Mouse (Mus musculus): Measurements from ENCODE around the gene Tmem161a. TPM values are rescaled to one million over a fixed set of nuclear protein-coding genes. Genes with fewer than 3 reads are reported as not detected.
A peak's percentile ranks its signal among the peaks of the same experiment; 100 is the strongest.

Gene Tmem161a
- polyA plus RNA-seq, 1 experiment from 2014 or later: 62.0 TPM

DNA sequence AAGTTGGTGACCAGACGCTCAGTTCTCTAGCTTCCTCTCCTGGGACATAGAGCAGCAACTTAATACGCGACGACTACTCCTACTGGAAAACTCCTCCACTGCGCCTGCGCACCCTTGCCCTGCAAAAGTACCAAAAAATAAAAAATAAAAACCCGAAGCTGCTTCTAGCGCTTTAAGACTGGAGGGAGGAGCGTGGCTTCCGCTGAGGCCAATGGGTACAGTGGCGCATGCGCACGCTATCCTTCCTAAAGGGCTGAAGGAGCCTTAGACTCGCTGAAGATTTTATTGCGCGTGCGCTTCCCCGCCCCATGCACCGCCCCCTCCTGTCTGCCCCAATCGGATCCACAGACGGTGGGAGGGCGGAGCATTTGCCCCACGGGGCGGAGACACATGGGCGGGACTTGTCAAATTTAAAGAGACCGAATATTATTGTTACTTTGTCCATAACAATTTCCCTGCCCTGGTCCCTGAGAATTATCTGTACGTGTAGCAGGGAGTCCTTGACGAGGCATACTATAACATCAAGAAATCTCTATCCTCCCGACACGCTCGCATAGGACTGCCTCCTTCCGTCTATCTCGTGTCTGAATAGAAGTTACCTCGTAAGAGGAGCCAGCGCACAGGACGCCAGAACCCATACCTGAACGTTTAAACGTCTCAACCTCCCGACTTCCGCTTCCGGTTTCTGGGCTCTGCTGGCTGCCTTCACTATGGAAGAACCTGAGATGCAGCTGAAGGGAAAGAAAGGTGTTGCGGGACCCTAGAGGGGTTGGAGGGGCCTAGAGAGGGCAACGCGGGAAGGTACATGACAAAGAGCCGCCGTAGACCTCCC lies 32.9 kb upstream of the Tmem161a start, which contains the start of the genes Rfxank, Borcs8 and Mef2b:
TSS of gene Rfxank (minus strand) at position 129 of the 832 bp plus-strand sequence.
TSS of gene Borcs8 (plus strand) at position 474 of the 832 bp plus-strand sequence.
TSS of gene Mef2b (plus strand) at position 686 of the 832 bp plus-strand sequence.
- peak within 1 kb of the TSS; percentile 85 for H3K27ac ChIP-seq
- H3K4me3 ChIP-seq: peak within 1 kb of the TSS; percentile 74
- peak within 1 kb of the TSS; percentile 79 for H3K4me2 ChIP-seq
- H3K9ac ChIP-seq: peak within 1 kb of the TSS; percentile 86
- H3K4me1 ChIP-seq: peaks cover 24% of the 10 kb centered on the region
- no peaks in the 10 kb centered on the region for H3K9me3 ChIP-seq
- peaks cover 17% of the 10 kb centered on the region for H3K36me3 ChIP-seq (replicated peaks)
- no peaks in the 10 kb centered on the region for H3K27me3 ChIP-seq (replicated peaks)
- under 1% methylated on average over 46 of the region's 46 CpGs for WGBS
- peak; percentile 96 for ATAC-seq (replicated peaks)

DNA sequence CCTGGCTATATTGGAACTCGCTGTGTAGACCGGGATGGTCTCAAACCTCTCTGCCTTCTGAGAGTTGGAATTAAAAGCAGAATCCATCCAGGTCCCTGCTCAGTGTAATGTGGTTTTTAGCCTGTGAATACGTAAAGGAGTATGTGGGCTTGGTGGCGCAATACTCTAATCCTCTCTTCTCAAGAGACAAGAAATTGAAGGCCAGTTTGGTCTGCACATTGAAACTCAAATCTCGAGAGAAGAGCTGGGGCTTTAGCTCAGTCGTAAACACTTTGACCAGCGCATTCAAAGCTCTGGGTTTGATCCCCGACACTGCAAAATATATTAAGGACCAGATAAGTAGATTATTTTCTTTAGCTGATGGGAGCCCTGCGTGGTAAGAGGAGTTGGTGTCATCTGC lies 32.2 kb upstream of the Tmem161a start:
- Histone ChIP-seq H3K9me3 (no peaks in the 10 kb centered on the region), H3K4me1 (peaks cover 24% of the 10 kb centered on the region), H3K4me2 (peak overlapping the region; percentile 79), H3K4me3 (peak overlapping the region; percentile 74), H3K27ac (peak overlapping the region; percentile 85), H3K9ac (peak overlapping the region; percentile 86), H3K36me3 (replicated peaks) (peaks cover 13% of the 10 kb centered on the region), H3K27me3 (replicated peaks) (no peaks in the 10 kb centered on the region)
- 0 out of 2 replicates have a peak, but pooled peaks have one; percentile 0 for ATAC-seq (replicated peaks)
- 6% methylated on average over 9 of the region's 9 CpGs for WGBS

DNA sequence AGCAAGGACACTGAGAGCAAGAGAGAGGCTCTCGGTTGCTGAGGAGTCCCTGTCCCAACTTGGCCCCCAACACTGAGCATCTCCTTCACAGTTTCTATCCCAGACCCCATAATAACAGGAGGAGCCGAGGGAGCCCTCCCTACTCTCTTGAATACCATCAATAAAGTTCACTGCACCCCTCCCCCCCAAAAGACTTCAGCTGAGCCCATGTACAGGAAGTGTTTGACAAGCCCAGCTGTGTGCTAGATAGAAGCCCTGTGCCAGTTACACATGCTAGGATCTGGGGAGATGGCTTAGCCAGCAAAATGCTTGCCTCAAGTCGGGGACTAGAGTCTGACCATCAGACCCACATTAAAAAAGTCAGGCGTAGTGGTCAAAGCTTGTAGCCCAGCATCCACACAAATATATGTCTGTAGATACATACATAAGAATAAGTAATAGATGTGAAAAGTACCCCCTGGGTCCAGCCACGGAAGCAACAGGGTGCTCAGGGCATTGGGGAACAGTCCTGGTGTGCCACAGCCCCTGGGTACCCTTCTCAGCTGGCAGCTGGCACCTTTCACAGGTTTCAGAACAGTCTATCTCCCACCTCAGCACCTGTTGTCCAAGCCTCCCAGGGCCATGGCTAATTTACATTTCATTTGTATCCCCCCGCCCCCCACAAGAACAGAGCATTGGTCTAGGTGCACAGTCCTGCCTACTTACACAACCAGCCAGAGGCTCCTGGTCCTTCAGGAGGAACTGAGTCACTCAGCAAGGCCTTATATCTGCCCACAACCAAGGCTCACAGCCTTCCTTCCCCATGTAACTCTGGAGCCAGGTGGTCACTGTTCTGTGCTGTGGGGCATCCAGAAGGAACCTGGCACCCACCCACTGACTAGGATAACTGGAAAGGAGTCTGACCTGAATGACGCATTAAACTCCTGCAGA lies 24.2 kb upstream of the Tmem161a start:
- no peak overlapping the region for H3K27ac ChIP-seq
- 91% methylated on average over 7 of the region's 7 CpGs for WGBS
- H3K9ac ChIP-seq: no peak overlapping the region
- no peaks in the 10 kb centered on the region for H3K9me3 ChIP-seq
- no peak overlapping the region for H3K4me3 ChIP-seq
- peaks cover 9% of the 10 kb centered on the region for H3K4me1 ChIP-seq
- peaks cover 17% of the 10 kb centered on the region for H3K36me3 ChIP-seq (replicated peaks)
- no peak for ATAC-seq (replicated peaks)
- H3K4me2 ChIP-seq: no peak overlapping the region
- no peaks in the 10 kb centered on the region for H3K27me3 ChIP-seq (replicated peaks)

DNA sequence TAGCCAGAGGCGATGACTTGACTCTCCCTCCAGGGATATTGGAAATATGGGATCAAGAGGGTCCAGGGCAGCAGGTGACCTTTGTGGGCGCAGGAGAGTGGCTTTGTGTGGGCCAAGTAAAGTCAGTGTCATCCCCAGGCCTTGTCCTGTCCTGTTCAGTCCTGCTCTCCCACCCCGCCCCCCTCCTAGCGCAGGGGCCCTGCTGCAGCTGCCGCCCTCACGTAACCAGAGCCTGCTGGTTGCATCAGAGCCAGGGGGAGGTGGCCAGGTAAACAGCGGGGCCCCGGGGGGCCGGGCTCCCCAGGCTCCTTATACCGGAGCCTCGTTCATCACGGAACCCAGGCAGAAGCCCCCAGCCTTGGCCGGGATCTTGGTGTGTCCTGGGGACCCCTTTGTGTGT lies 22.0 kb upstream of the Tmem161a start:
- Histone ChIP-seq H3K4me2 (no peak overlapping the region), H3K4me1 (peaks cover 9% of the 10 kb centered on the region), H3K4me3 (no peak overlapping the region), H3K27me3 (replicated peaks) (no peaks in the 10 kb centered on the region), H3K9me3 (no peaks in the 10 kb centered on the region), H3K27ac (no peak overlapping the region), H3K9ac (no peak overlapping the region), H3K36me3 (replicated peaks) (peaks cover 10% of the 10 kb centered on the region)
- ATAC-seq (replicated peaks): peak; percentile 15; the same call in 1 of the 2 replicates
- WGBS: 15% methylated on average over 13 of the region's 13 CpGs

DNA sequence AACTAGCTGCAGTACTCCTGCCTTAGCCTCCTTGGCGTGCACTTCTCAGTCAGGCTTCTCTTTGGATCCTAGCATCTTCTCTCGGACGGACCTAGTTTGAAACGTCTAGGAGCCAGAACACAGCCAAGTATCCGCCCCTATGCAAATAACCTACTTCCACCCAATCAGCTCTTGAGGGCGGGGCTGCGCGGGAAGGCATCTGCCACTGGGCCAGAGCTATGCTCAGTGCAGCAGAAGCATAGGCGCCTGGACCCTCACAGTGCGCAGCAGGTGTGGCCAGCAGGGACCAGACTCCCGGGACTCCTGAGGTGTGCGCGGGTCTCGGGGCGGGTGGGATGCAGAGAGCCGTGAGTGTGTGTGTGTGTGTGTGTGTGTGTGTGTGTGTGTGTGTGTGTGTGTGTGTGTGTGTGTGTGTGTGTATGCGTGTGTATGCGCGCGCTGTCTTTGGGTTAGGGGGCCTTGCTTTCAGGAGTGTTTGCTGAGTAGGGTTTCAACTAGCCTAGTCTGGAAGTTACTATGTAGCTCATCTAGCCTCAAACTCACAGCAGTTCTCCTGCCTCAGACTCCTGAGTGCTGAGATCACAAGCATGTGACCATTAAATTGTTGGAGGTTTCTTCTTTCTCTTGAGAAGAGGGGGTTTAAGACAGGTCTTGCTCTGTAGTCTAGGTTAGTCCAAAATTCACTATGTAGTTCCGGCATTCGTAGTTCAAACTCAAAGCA lies 19.5 kb upstream of the Tmem161a start:
- ATAC-seq (replicated peaks): peak; percentile 86
- peak overlapping the region; percentile 39 for H3K4me2 ChIP-seq
- no peaks in the 10 kb centered on the region for H3K36me3 ChIP-seq (replicated peaks)
- no peak overlapping the region for H3K9ac ChIP-seq
- H3K9me3 ChIP-seq: no peaks in the 10 kb centered on the region
- H3K27me3 ChIP-seq (replicated peaks): no peaks in the 10 kb centered on the region
- H3K27ac ChIP-seq: no peak overlapping the region
- 10% methylated on average over 18 of the region's 22 CpGs for WGBS
- peaks cover 9% of the 10 kb centered on the region for H3K4me1 ChIP-seq
- no peak overlapping the region for H3K4me3 ChIP-seq

DNA sequence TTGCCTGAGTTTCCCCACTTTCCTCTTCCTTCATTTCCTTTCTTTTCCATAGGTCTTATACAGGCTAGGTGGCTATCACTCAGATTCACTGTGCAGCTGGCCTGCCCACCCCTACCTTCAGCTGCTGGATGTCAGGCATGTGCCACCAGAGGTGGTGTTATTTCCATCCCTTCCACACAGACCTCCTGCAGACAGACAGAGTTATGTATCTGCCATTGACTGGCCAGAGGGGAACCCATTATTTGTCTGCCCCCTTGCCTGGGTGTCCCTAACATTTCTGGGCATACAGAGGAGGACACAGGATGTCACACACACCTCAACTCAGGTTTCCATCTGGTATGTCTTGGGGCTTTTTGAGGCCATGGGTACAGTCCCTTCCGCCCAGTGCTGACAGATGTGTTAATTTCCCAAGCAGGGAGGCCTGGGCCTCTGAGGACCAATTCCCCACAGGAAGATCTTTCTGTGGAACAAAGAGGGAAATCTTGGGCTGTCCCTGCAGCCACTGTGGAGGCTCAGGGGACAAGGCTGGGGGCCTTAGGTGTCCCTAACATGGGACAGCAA lies 14.8 kb upstream of the Tmem161a start:
- 87% methylated on average over 1 of the region's 1 CpGs for WGBS
- H3K36me3 ChIP-seq (replicated peaks): no peaks in the 10 kb centered on the region
- H3K9me3 ChIP-seq: no peaks in the 10 kb centered on the region
- H3K4me1 ChIP-seq: peaks cover 13% of the 10 kb centered on the region
- no peak overlapping the region for H3K27ac ChIP-seq
- ATAC-seq (replicated peaks): no peak
- no peak overlapping the region for H3K9ac ChIP-seq
- H3K4me2 ChIP-seq: no peak overlapping the region
- H3K4me3 ChIP-seq: no peak overlapping the region
- no peaks in the 10 kb centered on the region for H3K27me3 ChIP-seq (replicated peaks)

DNA sequence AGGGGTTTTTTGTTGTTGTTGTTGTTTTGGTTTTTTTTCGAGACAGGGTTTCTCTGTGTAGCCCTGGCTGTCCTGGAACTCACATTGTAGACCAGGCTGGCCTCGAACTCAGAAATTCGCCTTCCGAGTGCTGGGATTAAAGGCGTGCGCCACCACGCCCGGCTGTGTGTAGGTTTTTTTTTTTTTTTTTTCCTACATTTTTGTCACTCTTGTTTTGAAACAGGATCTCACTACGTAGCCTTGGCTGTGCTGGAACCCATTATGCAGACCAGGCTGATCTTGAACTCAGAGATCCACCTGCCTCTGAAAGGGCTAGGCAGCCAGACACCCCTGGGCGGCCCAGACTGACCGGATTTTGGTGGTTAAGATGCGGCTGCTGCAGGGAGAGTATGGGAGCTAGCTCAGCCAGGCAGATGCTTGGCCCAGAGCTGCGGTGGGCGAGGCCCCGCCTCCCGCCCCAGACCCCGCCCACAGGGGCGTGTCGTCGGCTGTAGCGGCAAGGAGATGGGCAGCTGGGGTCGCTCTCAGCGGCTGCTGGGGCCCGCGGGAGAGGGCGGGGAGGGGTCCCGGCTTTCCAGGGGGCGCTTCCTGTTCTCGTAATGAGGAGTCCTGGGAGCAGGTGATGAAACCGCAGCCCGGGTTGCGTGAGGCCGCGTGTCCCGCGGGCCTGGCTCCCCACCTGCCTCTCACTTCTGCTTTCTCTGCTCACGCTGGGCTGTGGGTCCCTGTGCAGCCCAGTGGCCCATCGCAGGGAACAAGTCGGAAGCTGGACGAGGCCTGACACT lies 13.9 kb upstream of the Tmem161a start:
- no peaks in the 10 kb centered on the region for H3K9me3 ChIP-seq
- H3K27me3 ChIP-seq (replicated peaks): no peaks in the 10 kb centered on the region
- H3K9ac ChIP-seq: peak overlapping the region; percentile 55
- H3K27ac ChIP-seq: peak overlapping the region; percentile 8; the same call in 1 of the 2 replicates
- H3K4me3 ChIP-seq: peak overlapping the region; percentile 48
- peaks cover 9% of the 10 kb centered on the region for H3K4me1 ChIP-seq
- peak overlapping the region; percentile 72 for H3K4me2 ChIP-seq
- H3K36me3 ChIP-seq (replicated peaks): no peaks in the 10 kb centered on the region
- 10% methylated on average over 38 of the region's 40 CpGs for WGBS
- ATAC-seq (replicated peaks): peak; percentile 93

DNA sequence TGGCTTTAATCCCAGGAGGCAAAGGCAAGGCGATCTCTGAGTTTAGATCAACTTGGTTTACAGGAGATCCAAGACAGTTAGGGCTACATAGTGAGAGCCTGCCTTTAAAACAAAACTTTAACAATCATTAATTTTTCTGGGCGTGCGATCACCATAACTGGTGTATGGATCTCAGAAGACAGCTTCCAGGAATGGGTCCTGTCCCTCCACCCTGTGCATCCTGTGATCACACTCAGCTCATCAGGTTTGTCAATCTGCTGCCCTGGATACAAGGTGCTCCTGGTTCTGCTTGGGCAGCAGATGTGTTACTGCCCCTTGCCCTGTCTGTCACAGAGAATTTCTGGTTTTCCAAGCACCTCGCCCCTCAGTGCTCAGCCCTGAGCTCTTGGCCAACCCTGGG lies 12.9 kb upstream of the Tmem161a start:
- 86% methylated on average over 4 of the region's 4 CpGs for WGBS
- peaks cover 9% of the 10 kb centered on the region for H3K4me1 ChIP-seq
- H3K27ac ChIP-seq: no peak overlapping the region
- H3K9me3 ChIP-seq: no peaks in the 10 kb centered on the region
- no peak overlapping the region for H3K4me2 ChIP-seq
- H3K27me3 ChIP-seq (replicated peaks): 0 out of 2 replicates have a peak, but pooled peaks cover 2% of the 10 kb centered on the region
- H3K36me3 ChIP-seq (replicated peaks): no peaks in the 10 kb centered on the region
- ATAC-seq (replicated peaks): no peak
- H3K9ac ChIP-seq: no peak overlapping the region
- H3K4me3 ChIP-seq: no peak overlapping the region

DNA sequence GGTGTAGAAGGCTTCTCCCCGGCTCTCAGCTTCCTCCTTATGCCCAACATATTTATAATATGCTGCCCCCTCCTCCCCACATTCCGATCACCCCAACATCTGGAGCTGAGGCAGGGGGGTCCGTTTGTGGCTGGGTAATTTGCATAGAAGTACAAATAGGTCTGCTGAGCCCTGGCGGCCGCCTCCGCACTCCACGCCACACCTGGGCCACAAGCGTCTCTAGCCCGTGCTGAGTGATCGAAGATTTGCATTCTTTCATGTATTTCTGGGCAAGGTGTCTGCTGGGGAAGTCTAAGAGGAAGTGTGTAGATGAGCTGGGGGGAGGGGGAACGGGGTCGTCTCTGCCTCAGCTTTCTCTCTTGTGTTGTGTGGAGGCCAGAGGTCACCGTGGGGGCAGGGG lies 12.1 kb upstream of the Tmem161a start:
- no peaks in the 10 kb centered on the region for H3K9me3 ChIP-seq
- no peak overlapping the region for H3K4me2 ChIP-seq
- peaks cover 9% of the 10 kb centered on the region for H3K4me1 ChIP-seq
- H3K27ac ChIP-seq: no peak overlapping the region
- no peak overlapping the region for H3K9ac ChIP-seq
- 72% methylated on average over 13 of the region's 13 CpGs for WGBS
- H3K36me3 ChIP-seq (replicated peaks): no peaks in the 10 kb centered on the region
- H3K27me3 ChIP-seq (replicated peaks): 0 out of 2 replicates have a peak, but pooled peaks cover 3% of the 10 kb centered on the region
- H3K4me3 ChIP-seq: no peak overlapping the region
- ATAC-seq (replicated peaks): no peak

DNA sequence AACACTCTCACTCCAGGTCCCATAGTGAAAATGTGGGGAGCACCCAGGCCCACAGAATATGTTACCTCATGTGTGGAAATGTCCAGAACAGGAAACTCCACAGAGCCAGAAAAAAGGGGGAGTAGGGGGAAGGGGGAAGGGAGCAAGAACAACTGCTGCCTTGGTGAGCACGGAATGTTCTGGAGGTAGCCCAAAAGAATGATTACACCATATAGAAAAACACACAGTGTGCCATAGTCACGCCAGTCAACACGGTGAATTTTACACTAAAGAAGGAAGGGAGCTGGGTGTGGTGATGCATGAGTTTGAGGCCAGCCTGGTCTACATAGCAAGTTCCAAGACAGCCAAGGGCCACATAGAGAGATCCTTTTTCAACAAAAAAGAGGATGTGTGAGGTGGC lies 8.8 kb upstream of the Tmem161a start:
- Histone ChIP-seq H3K36me3 (replicated peaks) (no peaks in the 10 kb centered on the region), H3K4me2 (no peak overlapping the region), H3K4me3 (no peak overlapping the region), H3K27ac (no peak overlapping the region), H3K27me3 (replicated peaks) (peaks cover 12% of the 10 kb centered on the region; the same call in 1 of the 2 replicates), H3K9me3 (no peaks in the 10 kb centered on the region), H3K4me1 (peaks cover 12% of the 10 kb centered on the region), H3K9ac (no peak overlapping the region)
- 92% methylated on average over 3 of the region's 3 CpGs for WGBS
- ATAC-seq (replicated peaks): no peak
